Mouse (Mus musculus) embryonic facial prominence, embryonic 11.5 days (tissue): ENCODE measurements around the gene Armc12. TPM values are rescaled to one million over a fixed set of nuclear protein-coding genes. Genes with fewer than 3 reads are reported as not detected.

ENCODE experiments used
- ATAC-seq: fragments of 200-750 bp; cut with Nextera tagmentation; replicated peaks from 2 replicates; pipeline ENCODE4 v1.8.0; 2017; ENCODE audit warnings: low read depth; ENCODE audit not compliant: insufficient number of reproducible peaks, low FRiP score, low TSS enrichment
- DNase-seq: peaks from one replicate; pipeline ENCODE4 v3.0.0-alpha.2; 2015; ENCODE audit warnings: low spot score
- H3K27ac ChIP-seq: fragments of 300-500 bp; sonication (generic); replicated peaks from 2 replicates; pipeline ENCODE4 v1.5.1; 2014; ENCODE audit warnings: mild to moderate bottlenecking, low read depth, low read length, control low read depth
- H3K27me3 ChIP-seq: fragments of 300-500 bp; sonication (generic); 2 replicates; pipeline ENCODE4 v1.6.1; 2014; ENCODE audit warnings: mild to moderate bottlenecking, low read length, moderate library complexity, mixed read lengths; ENCODE audit not compliant: control insufficient read depth, insufficient read depth
- H3K36me3 ChIP-seq: fragments of 300-500 bp; sonication (generic); replicated peaks from 2 replicates; pipeline ENCODE4 v1.6.1; 2014; ENCODE audit warnings: low read depth, mild to moderate bottlenecking, low read length, moderate library complexity, mixed read lengths; ENCODE audit not compliant: control insufficient read depth, insufficient read depth
- H3K4me1 ChIP-seq: fragments of 300-500 bp; sonication (generic); 2 replicates; pipeline ENCODE4 v1.6.1; 2014; ENCODE audit warnings: low read length, mixed read lengths; ENCODE audit not compliant: control insufficient read depth, insufficient read depth
- H3K4me2 ChIP-seq: fragments of 300-500 bp; sonication (generic); 2 replicates; pipeline ENCODE4 v1.6.1; 2014; ENCODE audit warnings: low read depth, mild to moderate bottlenecking, control low read depth, low read length, moderate library complexity
- H3K4me3 ChIP-seq: fragments of 300-500 bp; sonication (generic); 2 replicates; pipeline ENCODE4 v1.5.1; 2014; ENCODE audit warnings: low read depth, low read length, control low read depth
- H3K9ac ChIP-seq: fragments of 300-500 bp; sonication (generic); replicated peaks from 2 replicates; pipeline ENCODE4 v1.6.1; 2014; ENCODE audit warnings: mild to moderate bottlenecking, control low read depth, low read length
- H3K9me3 ChIP-seq: fragments of 300-500 bp; sonication (generic); replicated peaks from 2 replicates; pipeline ENCODE4 v1.6.1; 2016; ENCODE audit warnings: mild to moderate bottlenecking, low read length, inconsistent platforms, mixed read lengths; ENCODE audit not compliant: control insufficient read depth
- WGBS: fragments of 180-500 bp; shearing (Covaris S2); extraction: QIAGEN DNeasy Blood & Tissue Kit; methylation state at CpG from one replicate; pipeline ENCODE4 v1.1.7; 2014; 5-methylcytosine and 5-hydroxymethylcytosine counted together
- polyA plus RNA-seq: library from polyadenylated mRNA; unstranded; fragments of >200 nt; fragmentation: Nextera tagmentation; extraction: Ambion mirVana; gene quantifications from 2 replicates; pipeline ENCODE4 v1.2.1, GENCODE M21; 2014

Gene Armc12
- polyA plus RNA-seq, 1 experiment from 2014 or later, result not detected

- Histone ChIP-seq H3K27ac (no peak overlapping the region), H3K36me3 (no peaks in the 10 kb centered on the region), H3K4me1 (no peaks in the 10 kb centered on the region; the same call in 1 of the 2 replicates), H3K9me3 (no peaks in the 10 kb centered on the region), H3K4me2 (no peak overlapping the region), H3K9ac (no peak overlapping the region), H3K27me3 (no peaks in the 10 kb centered on the region), H3K4me3 (no peak overlapping the region)
- DNase-seq (no peak), ATAC-seq (no peak)
- 80% methylated on average over 14 of the region's 14 CpGs for WGBS
Measured at GRCm38 (mm10) chr17:28491035-28491770, 39.4 kb upstream of the Armc12 start.

- Histone ChIP-seq H3K4me1 (no peaks in the 10 kb centered on the region), H3K27ac (no peak overlapping the region), H3K4me2 (no peak overlapping the region), H3K9me3 (no peaks in the 10 kb centered on the region), H3K4me3 (no peak overlapping the region), H3K27me3 (no peaks in the 10 kb centered on the region), H3K36me3 (no peaks in the 10 kb centered on the region), H3K9ac (no peak overlapping the region)
- DNase-seq (no peak), ATAC-seq (no peak)
- 91% methylated on average over 8 of the region's 8 CpGs for WGBS
Measured at GRCm38 (mm10) chr17:28495832-28496231, 34.8 kb upstream of the Armc12 start.

- Histone ChIP-seq H3K9ac (no peak overlapping the region), H3K4me2 (no peak overlapping the region), H3K4me1 (no peaks in the 10 kb centered on the region), H3K27me3 (no peaks in the 10 kb centered on the region), H3K27ac (no peak overlapping the region), H3K9me3 (no peaks in the 10 kb centered on the region), H3K4me3 (no peak overlapping the region), H3K36me3 (no peaks in the 10 kb centered on the region)
- WGBS, result 81% methylated on average over 2 of the region's 2 CpGs
- DNase-seq (no peak), ATAC-seq (no peak)
Measured at GRCm38 (mm10) chr17:28499190-28499589, 31.4 kb upstream of the Armc12 start.

GRCm38 (mm10) chr17:28500465-28500864 lies 30.1 kb upstream of the Armc12 start:
- no peak overlapping the region for H3K4me3 ChIP-seq
- no peak for ATAC-seq
- H3K9me3 ChIP-seq, result no peaks in the 10 kb centered on the region
- 81% methylated on average over 3 of the region's 3 CpGs for WGBS
- H3K4me2 ChIP-seq, result no peak overlapping the region
- no peaks in the 10 kb centered on the region for H3K36me3 ChIP-seq
- no peaks in the 10 kb centered on the region for H3K27me3 ChIP-seq
- DNase-seq, result no peak
- H3K27ac ChIP-seq, result no peak overlapping the region
- H3K9ac ChIP-seq, result no peak overlapping the region
- no peaks in the 10 kb centered on the region for H3K4me1 ChIP-seq

- 68% methylated on average over 7 of the region's 7 CpGs for WGBS
- H3K9me3 ChIP-seq, result no peaks in the 10 kb centered on the region
- DNase-seq, result no peak
Measured at GRCm38 (mm10) chr17:28502196-28502821, 28.3 kb upstream of the Armc12 start.

GRCm38 (mm10) chr17:28504182-28504581 lies 26.4 kb upstream of the Armc12 start:
- DNase-seq, result no peak
- no peak overlapping the region for H3K4me2 ChIP-seq
- H3K9me3 ChIP-seq, result no peaks in the 10 kb centered on the region
- H3K4me1 ChIP-seq, result peaks cover 7% of the 10 kb centered on the region; the same call in 1 of the 2 replicates
- no peak overlapping the region for H3K4me3 ChIP-seq
- ATAC-seq, result no peak; the same call in 1 of the 2 replicates
- no peaks in the 10 kb centered on the region; the same call in 1 of the 2 replicates for H3K27me3 ChIP-seq
- no peak overlapping the region for H3K9ac ChIP-seq
- 75% methylated on average over 6 of the region's 6 CpGs for WGBS
- H3K27ac ChIP-seq, result no peak overlapping the region
- no peaks in the 10 kb centered on the region for H3K36me3 ChIP-seq

More at GRCm38 (mm10) chr17:28502196-28502821, 28.3 kb upstream of the Armc12 start:
- Histone ChIP-seq H3K27me3 (no peaks in the 10 kb centered on the region; the same call in 1 of the 2 replicates), H3K4me1 (peaks cover 4% of the 10 kb centered on the region; the same call in 1 of the 2 replicates), H3K27ac (no peak overlapping the region), H3K4me3 (no peak overlapping the region), H3K36me3 (no peaks in the 10 kb centered on the region), H3K9ac (no peak overlapping the region), H3K4me2 (no peak overlapping the region)
- ATAC-seq, result no peak

- Histone ChIP-seq H3K4me3 (no peak overlapping the region), H3K36me3 (no peaks in the 10 kb centered on the region), H3K9me3 (no peaks in the 10 kb centered on the region), H3K27me3 (no peaks in the 10 kb centered on the region; the same call in 1 of the 2 replicates), H3K4me1 (peaks cover 11% of the 10 kb centered on the region; the same call in 1 of the 2 replicates), H3K27ac (no peak overlapping the region), H3K4me2 (no peak overlapping the region), H3K9ac (no peak overlapping the region)
- ATAC-seq (no peak), DNase-seq (no peak)
- 88% methylated on average over 4 of the region's 4 CpGs for WGBS
Measured at GRCm38 (mm10) chr17:28505591-28505990, 25.0 kb upstream of the Armc12 start.

GRCm38 (mm10) chr17:28506895-28507294 lies 23.7 kb upstream of the Armc12 start:
- Histone ChIP-seq H3K36me3 (no peaks in the 10 kb centered on the region), H3K27me3 (no peaks in the 10 kb centered on the region; the same call in 1 of the 2 replicates), H3K4me2 (no peak overlapping the region), H3K27ac (no peak overlapping the region), H3K4me1 (peaks cover 15% of the 10 kb centered on the region; the same call in 1 of the 2 replicates), H3K9ac (peak overlapping the region; percentile 30; the same call in 1 of the 2 replicates), H3K4me3 (no peak overlapping the region), H3K9me3 (no peaks in the 10 kb centered on the region)
- ATAC-seq (no peak), DNase-seq (no peak)
- 12% methylated on average over 5 of the region's 5 CpGs for WGBS
